Mouse (Mus musculus) midbrain, embryonic 16.5 days (tissue): ENCODE data around the gene Arf3. TPM values are rescaled to one million over a fixed set of nuclear protein-coding genes. Genes with fewer than 3 reads are reported as not detected.
A peak's percentile ranks its signal among the peaks of the same experiment; 100 is the strongest.
"Not testable (repeated sequence)": the region's sequence is repeated elsewhere in the genome, so short reads cannot be mapped to it uniquely, and the experiment has no call there.

ENCODE experiments used
- ATAC-seq: fragments of 200-750 bp; cut with Nextera tagmentation; 2 replicates; pipeline ENCODE4 v1.8.0; 2017; ENCODE audit warnings: moderate TSS enrichment
- H3K27ac ChIP-seq: fragments of 300-500 bp; sonication (generic); 2 replicates; pipeline ENCODE4 v1.5.1; 2014; ENCODE audit warnings: mild to moderate bottlenecking, low read length, mixed read lengths
- H3K27me3 ChIP-seq: fragments of 300-500 bp; sonication (generic); 2 replicates; pipeline ENCODE4 v1.6.1; 2014; ENCODE audit warnings: low read depth, low read length, mixed read lengths; ENCODE audit not compliant: control insufficient read depth, insufficient read depth
- H3K36me3 ChIP-seq: fragments of 300-500 bp; sonication (generic); 2 replicates; pipeline ENCODE4 v1.6.1; 2014; ENCODE audit warnings: mild to moderate bottlenecking, low read length, moderate library complexity, mixed read lengths; ENCODE audit not compliant: control insufficient read depth, insufficient read depth
- H3K4me1 ChIP-seq: fragments of 300-500 bp; sonication (generic); 2 replicates; pipeline ENCODE4 v1.6.1; 2014; ENCODE audit warnings: mild to moderate bottlenecking, low read length, mixed read lengths; ENCODE audit not compliant: control insufficient read depth, insufficient read depth
- H3K4me2 ChIP-seq: fragments of 300-500 bp; sonication (generic); 2 replicates; pipeline ENCODE4 v1.6.1; 2014; ENCODE audit warnings: mild to moderate bottlenecking, low read length, mixed read lengths
- H3K4me3 ChIP-seq: fragments of 300-500 bp; sonication (generic); 2 replicates; pipeline ENCODE4 v1.5.1; 2014; ENCODE audit warnings: low read depth, mild to moderate bottlenecking, low read length, moderate library complexity, mixed read lengths
- H3K9ac ChIP-seq: fragments of 300-500 bp; sonication (generic); 2 replicates; pipeline ENCODE4 v1.6.1; 2014; ENCODE audit warnings: low read depth, low read length, mixed read lengths
- H3K9me3 ChIP-seq: fragments of 300-500 bp; sonication (generic); replicated peaks from 2 replicates; pipeline ENCODE4 v1.6.1; 2014; ENCODE audit warnings: mild to moderate bottlenecking, low read length, mixed read lengths; ENCODE audit not compliant: control insufficient read depth, poor library complexity, severe bottlenecking
- WGBS: fragments of 180-500 bp; shearing (Covaris S2); extraction: QIAGEN DNeasy Blood & Tissue Kit; methylation state at CpG from one replicate; pipeline ENCODE4 v1.1.7; 2014; 5-methylcytosine and 5-hydroxymethylcytosine counted together
- polyA plus RNA-seq: library from polyadenylated mRNA; unstranded; fragments of >200 nt; fragmentation: Nextera tagmentation; extraction: Ambion mirVana; gene quantifications from 2 replicates; pipeline ENCODE4 v1.2.1, GENCODE M21; 2015

Arf3 gene
- 96.4 and 102 TPM in 2 replicates for polyA plus RNA-seq

DNA sequence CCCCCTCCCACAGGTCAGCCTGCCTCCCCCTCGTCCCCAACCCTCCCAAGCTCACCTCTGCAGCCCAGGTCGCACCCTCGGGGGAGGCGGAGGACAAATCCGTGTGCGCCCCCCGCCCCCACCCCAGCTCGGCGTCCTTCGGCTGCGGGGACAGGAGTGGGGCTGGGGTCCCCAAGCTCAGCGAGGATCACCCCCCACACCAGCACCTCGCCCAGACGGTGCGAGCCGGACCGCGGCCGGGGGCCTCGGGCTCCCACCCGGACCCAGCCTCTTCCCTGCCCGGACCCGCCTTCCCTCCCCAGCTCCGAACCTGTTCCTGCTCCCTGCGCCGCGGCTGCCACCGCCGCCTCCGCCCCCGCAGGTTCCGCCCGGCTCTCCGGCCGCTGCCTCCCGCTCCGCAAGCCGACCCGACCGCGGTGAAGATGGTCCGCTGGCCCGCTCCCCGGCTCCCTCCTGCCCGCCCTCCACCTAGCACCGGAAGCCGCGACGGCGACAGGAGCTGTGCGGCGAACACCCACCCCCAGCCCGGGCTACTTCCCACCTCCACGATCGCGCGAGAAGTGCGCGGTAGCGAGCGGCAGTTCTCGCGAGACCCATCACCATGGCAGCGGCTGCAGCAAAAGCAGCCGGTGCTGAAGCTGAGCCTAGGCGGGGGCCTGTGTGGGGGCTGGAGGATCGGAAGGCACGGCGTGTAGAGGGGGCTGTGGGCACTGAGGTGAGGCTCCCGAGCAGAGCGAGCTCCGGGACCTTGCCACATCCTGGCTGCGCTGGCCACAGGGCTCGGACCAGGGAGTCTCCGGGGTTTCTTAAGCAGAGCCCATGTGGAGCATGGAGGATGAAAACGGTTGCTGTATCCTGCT lies at the start of gene Arf3:
Gene Arf3 (minus strand): TSS at position 545 of the 860 bp plus-strand sequence.
- H3K4me1 ChIP-seq = peaks cover 18% of the 10 kb centered on the region
- H3K36me3 ChIP-seq = 0 out of 2 replicates have a peak, but pooled peaks cover 3% of the 10 kb centered on the region
- peak within 1 kb of the TSS; percentile 92 for H3K27ac ChIP-seq
- H3K4me2 ChIP-seq = peak within 1 kb of the TSS; percentile 75
- peak; percentile 96 for ATAC-seq
- no peaks in the 10 kb centered on the region for H3K9me3 ChIP-seq
- H3K4me3 ChIP-seq = peak within 1 kb of the TSS; percentile 83
- peak within 1 kb of the TSS; percentile 91 for H3K9ac ChIP-seq
- no peaks in the 10 kb centered on the region; the same call in 1 of the 2 replicates for H3K27me3 ChIP-seq
- WGBS = 1% methylated on average over 44 of the region's 76 CpGs

DNA sequence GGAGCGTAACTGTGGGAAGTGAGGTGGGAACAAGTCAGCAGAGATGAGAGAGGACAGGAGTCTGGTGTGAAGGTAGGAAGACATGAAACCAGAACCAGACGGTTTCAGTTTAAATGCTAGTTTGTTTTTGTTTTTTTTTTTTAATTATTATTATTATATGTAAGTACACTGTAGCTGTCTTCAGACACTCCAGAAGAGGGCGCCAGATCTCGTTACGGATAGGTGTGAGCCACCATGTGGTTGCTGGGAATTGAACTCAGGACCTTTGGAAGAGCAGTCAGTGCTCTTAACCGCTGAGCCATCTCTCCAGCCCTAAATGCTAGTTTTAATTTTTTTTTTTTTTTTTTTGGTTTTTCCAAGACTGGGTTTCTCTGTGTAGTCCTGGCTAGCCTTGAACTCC lies 47.2 kb upstream of the Arf3 start:
- H3K27ac ChIP-seq, ATAC-seq, H3K4me3 ChIP-seq, H3K9ac ChIP-seq, H3K9me3 ChIP-seq, H3K4me2 ChIP-seq: not testable (repeated sequence)
- Histone ChIP-seq H3K4me1 (peaks cover 31% of the 10 kb centered on the region), H3K36me3 (peaks cover 13% of the 10 kb centered on the region; the same call in 1 of the 2 replicates), H3K27me3 (peaks cover 43% of the 10 kb centered on the region)
- WGBS = 81% methylated on average over 6 of the region's 6 CpGs

DNA sequence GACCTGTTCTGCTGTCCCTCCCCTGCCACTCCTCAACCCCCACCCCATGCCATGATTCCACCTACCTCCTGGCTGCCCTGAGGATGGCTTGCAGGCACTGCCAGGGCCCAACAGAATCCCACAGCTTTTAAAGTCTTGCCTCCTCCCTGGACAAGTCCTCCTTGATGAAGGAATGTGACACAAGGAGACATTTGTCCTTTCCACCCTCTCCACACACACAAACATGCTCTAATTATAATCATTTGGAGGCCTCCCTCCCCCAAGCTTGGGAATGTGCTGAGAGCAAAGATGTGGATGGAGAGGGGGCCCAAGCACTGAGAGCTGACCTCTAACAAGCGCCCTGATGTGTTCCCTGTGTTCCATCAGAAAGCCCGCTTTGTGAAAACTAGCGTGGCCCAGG lies 46.4 kb upstream of the Arf3 start, which contains the start of gene Ddn:
Gene Ddn (minus strand): TSS at position 101 of the 400 bp plus-strand sequence.
- Histone ChIP-seq H3K9ac (peak within 1 kb of the TSS; percentile 52; the same call in 1 of the 2 replicates), H3K4me1 (peaks cover 32% of the 10 kb centered on the region), H3K9me3 (no peaks in the 10 kb centered on the region), H3K4me3 (peak within 1 kb of the TSS; percentile 44), H3K36me3 (peaks cover 12% of the 10 kb centered on the region; the same call in 1 of the 2 replicates), H3K27me3 (peaks cover 50% of the 10 kb centered on the region), H3K27ac (no peak within 1 kb of the TSS), H3K4me2 (peak within 1 kb of the TSS; percentile 58)
- ATAC-seq = no peak
- WGBS = 59% methylated on average over 3 of the region's 3 CpGs

DNA sequence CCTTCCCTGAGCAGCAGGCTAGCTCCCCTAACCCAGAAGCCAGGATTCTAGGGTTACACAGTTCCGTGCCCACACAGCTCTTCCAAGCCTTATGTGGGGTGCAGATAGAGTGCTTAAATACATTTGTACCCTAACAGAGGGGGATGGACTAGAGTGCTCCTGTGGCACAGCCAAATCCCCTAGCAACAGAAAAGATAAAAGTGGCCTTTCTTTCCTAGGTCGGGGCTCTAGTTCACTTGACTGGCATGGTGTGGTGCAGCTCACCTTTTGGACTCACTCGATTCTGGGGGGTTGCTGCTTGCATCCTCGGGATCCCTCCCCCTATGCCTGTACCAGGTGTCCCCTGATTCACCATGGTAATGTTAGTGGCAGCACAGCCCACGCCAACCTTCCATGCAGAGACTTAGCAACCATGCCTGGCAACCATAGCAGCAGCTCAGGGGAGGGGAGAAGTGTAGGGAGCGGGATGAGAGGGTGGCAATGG lies 45.7 kb upstream of the Arf3 start:
- peaks cover 32% of the 10 kb centered on the region for H3K4me1 ChIP-seq
- no peak overlapping the region for H3K27ac ChIP-seq
- peak overlapping the region; percentile 44; the same call in 1 of the 2 replicates for H3K4me3 ChIP-seq
- H3K9ac ChIP-seq = 0 out of 2 replicates have a peak overlapping the region, but pooled peaks have one; percentile 52
- WGBS = 7% methylated on average over 6 of the region's 6 CpGs
- H3K9me3 ChIP-seq = no peaks in the 10 kb centered on the region
- 0 out of 2 replicates have a peak, but pooled peaks cover 6% of the 10 kb centered on the region for H3K36me3 ChIP-seq
- peak overlapping the region; percentile 58 for H3K4me2 ChIP-seq
- ATAC-seq = no peak
- peaks cover 55% of the 10 kb centered on the region for H3K27me3 ChIP-seq

DNA sequence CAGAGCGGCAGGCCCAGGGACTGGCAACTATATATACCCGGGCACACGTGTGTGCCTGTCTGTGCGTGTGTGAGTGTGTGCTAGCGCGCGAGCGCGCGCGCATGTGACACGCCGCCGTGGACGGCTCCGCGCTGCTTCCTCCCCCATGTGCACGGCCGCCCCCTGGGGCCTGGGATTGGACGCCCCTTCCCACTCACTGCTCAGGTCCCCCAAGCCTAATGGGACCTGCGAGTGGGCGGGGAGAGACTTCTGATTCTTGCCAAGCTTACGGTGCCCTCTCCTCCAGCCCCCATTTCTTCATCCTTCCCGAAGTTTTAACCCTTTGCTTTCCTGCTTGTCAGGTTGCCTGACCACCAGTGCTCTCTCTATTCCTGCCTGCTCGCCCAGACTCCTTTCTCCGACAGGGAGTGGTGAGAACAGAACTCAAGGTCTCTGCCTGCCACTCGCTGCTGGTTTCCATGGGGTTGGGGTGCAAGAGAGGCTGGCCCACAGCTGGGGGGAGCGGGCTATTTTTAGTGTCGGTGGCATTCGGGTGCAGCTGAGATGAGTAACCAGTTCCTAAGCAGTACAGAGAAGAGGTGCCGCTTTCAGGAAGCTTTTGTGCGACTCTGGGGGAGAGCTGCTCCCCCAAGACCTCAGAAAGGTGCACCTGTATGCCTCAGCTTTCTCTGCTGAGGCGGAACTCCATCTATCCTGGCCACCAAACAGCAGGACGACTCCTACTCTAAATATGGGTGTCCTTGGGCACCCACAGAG lies 45.1 kb upstream of the Arf3 start:
- Histone ChIP-seq H3K9ac (peak overlapping the region; percentile 52), H3K4me1 (peaks cover 32% of the 10 kb centered on the region), H3K27me3 (peaks cover 61% of the 10 kb centered on the region), H3K27ac (no peak overlapping the region), H3K9me3 (no peaks in the 10 kb centered on the region), H3K4me2 (peak overlapping the region; percentile 58), H3K4me3 (peak overlapping the region; percentile 44), H3K36me3 (0 out of 2 replicates have a peak, but pooled peaks cover 4% of the 10 kb centered on the region)
- WGBS = under 1% methylated on average over 29 of the region's 34 CpGs
- ATAC-seq = 0 out of 2 replicates have a peak, but pooled peaks have one; percentile 26

DNA sequence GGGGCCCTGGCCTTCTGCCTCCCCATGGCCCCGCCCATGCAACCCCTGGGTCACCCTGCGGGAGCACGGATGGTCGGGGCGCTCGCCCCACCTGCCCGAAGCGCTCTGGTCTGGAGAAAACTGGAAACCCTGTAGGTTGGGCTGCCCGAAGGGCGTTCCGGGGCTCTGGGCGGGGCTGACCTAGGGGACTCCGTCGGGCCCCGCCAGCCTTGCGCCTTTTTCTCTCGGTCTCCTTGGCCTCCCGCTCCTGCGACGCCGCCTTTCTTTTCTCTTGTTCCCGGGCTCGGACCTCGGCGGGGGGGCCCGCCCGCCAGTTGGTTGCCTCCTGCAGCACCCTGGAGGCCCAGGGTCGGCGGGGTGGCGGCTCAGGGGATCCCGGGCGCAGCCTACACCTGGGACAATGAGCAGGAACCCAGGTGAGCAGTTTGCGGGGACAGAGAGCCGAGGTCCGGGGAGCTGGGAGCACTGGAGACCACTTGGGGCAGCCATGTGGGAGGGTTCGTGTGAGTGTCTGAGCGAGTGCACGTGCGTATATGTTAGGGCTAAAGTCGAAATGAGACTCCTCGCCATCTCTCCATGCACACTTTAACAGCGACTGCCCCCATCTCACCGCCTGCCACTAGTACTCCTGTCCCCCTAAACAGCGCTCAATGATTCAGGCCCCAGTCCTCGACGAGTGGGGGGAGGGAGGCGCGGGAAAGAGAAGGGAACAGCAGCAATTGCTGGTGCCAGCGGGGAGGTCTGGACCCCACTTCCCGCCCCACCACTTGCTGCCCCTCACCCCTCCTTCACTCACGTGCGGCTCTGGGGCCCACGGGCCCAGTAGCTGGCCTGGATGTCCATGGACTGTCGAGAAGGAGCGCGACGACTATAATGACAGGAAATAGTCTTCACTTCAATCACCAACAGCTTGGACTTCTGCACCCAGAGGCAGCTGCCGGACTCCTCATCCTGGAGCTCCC lies 44.1 kb upstream of the Arf3 start:
- H3K27me3 ChIP-seq = peaks cover 71% of the 10 kb centered on the region
- H3K27ac ChIP-seq = no peak overlapping the region
- no peaks in the 10 kb centered on the region for H3K9me3 ChIP-seq
- under 1% methylated on average over 55 of the region's 58 CpGs for WGBS
- H3K9ac ChIP-seq = peak overlapping the region; percentile 52
- H3K4me2 ChIP-seq = peak overlapping the region; percentile 58
- ATAC-seq = no peak
- peaks cover 32% of the 10 kb centered on the region for H3K4me1 ChIP-seq
- peak overlapping the region; percentile 44 for H3K4me3 ChIP-seq
- 0 out of 2 replicates have a peak, but pooled peaks cover 2% of the 10 kb centered on the region for H3K36me3 ChIP-seq

DNA sequence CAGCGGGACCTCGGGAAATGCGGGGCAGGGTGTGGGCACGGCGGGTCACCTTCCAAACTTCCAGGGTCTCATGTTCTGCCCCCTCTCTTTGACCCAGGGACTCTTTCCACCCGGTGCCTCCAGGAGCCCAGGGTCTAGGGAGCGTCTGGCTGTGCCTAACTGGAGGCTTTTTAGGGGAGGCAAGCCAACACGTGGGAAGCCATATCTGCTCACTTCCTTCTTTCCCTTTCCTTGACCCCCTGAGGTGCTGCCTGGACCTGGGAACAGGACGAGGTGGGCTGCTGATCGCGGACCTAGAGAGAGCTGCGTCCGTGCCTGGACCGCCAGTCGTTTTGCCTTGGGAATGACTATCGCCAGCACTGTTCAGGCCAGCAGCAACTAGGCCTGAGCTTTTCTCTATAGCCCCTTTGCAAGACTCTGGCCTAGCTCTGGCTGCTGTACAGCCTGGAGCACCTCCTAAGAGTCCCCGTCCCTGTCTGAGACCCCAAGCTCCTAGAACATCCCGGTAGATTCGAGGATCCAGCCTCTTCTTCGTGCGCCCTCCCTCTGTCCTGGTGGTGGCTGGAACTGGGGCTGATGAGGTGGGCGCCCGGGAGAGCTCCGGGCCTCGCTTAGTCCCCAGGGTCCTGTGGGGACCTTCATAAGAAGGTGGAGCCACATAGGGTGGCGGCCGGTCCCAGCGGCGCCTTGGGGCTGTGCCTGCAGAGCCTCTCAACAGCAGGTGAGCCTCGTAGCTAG lies 43.2 kb upstream of the Arf3 start:
- peaks cover 32% of the 10 kb centered on the region for H3K4me1 ChIP-seq
- WGBS = 7% methylated on average over 30 of the region's 30 CpGs
- no peaks in the 10 kb centered on the region for H3K36me3 ChIP-seq

More for the DNA sequence above, 43.2 kb upstream of the Arf3 start:
- H3K4me2 ChIP-seq = peak overlapping the region; percentile 89
- H3K9ac ChIP-seq = no peak overlapping the region
- peak overlapping the region; percentile 44; the same call in 1 of the 2 replicates for H3K4me3 ChIP-seq
- ATAC-seq = no peak
- H3K27ac ChIP-seq = no peak overlapping the region
- H3K9me3 ChIP-seq = no peaks in the 10 kb centered on the region
- peaks cover 79% of the 10 kb centered on the region for H3K27me3 ChIP-seq
